Mouse (Mus musculus): ENCODE results near the gene Cpne7. TPM values are rescaled to one million over a fixed set of nuclear protein-coding genes. Genes with fewer than 3 reads are reported as not detected.

The Cpne7 gene
- polyA plus RNA-seq, 1 experiment from 2014 or later = 1.8 TPM

GRCm38 (mm10) chr8:123145279-123145678 lies 28.1 kb downstream of the Cpne7 start:
- no peaks in the 10 kb centered on the region for H3K36me3 ChIP-seq (ENCODE audit: control insufficient read depth, insufficient read depth, low read length)
- no peak overlapping the region for H3K27ac ChIP-seq (replicated peaks; ENCODE audit: low read depth, low read length)
- H3K9ac ChIP-seq (replicated peaks; ENCODE audit: low read length) = no peak overlapping the region
- WGBS = 63% methylated on average over 6 of the region's 6 CpGs
- no peaks in the 10 kb centered on the region for H3K4me1 ChIP-seq (ENCODE audit: control insufficient read depth, insufficient read depth, low read length)
- no peak overlapping the region for H3K4me2 ChIP-seq (ENCODE audit: low read length)
- no peak overlapping the region for H3K4me3 ChIP-seq (replicated peaks; ENCODE audit: low read depth, low read length)
- no peak for ATAC-seq (ENCODE audit: low FRiP score, low TSS enrichment)
- no peaks in the 10 kb centered on the region for H3K27me3 ChIP-seq (ENCODE audit: control insufficient read depth, insufficient read depth, low read length)
- no peaks in the 10 kb centered on the region for H3K9me3 ChIP-seq (ENCODE audit: control insufficient read depth, low read length)
- peak; percentile 23 for DNase-seq

- 74% methylated on average over 7 of the region's 7 CpGs for WGBS
- no peak overlapping the region for H3K9ac ChIP-seq (replicated peaks; ENCODE audit: low read length)
- DNase-seq (no peak), ATAC-seq (ENCODE audit: low FRiP score, low TSS enrichment) (no peak)
- H3K4me2 ChIP-seq (ENCODE audit: low read length) = no peak overlapping the region
- no peak overlapping the region for H3K4me3 ChIP-seq (replicated peaks; ENCODE audit: low read depth, low read length)
- H3K27ac ChIP-seq (replicated peaks; ENCODE audit: low read depth, low read length) = no peak overlapping the region
- H3K27me3 ChIP-seq (ENCODE audit: control insufficient read depth, insufficient read depth, low read length) = no peaks in the 10 kb centered on the region
- H3K9me3 ChIP-seq (ENCODE audit: control insufficient read depth, low read length) = no peaks in the 10 kb centered on the region
- no peaks in the 10 kb centered on the region for H3K4me1 ChIP-seq (ENCODE audit: control insufficient read depth, insufficient read depth, low read length)
- no peaks in the 10 kb centered on the region for H3K36me3 ChIP-seq (ENCODE audit: control insufficient read depth, insufficient read depth, low read length)
These were observed 29.2 kb downstream of the Cpne7 start for GRCm38 (mm10) chr8:123146390-123146789.

GRCm38 (mm10) chr8:123150737-123151171 lies 33.6 kb downstream of the Cpne7 start:
- Histone ChIP-seq H3K4me1 (ENCODE audit: control insufficient read depth, insufficient read depth, low read length) (no peaks in the 10 kb centered on the region), H3K27me3 (ENCODE audit: control insufficient read depth, insufficient read depth, low read length) (no peaks in the 10 kb centered on the region), H3K4me2 (ENCODE audit: low read length) (no peak overlapping the region), H3K27ac (replicated peaks; ENCODE audit: low read depth, low read length) (no peak overlapping the region), H3K36me3 (ENCODE audit: control insufficient read depth, insufficient read depth, low read length) (no peaks in the 10 kb centered on the region), H3K4me3 (replicated peaks; ENCODE audit: low read depth, low read length) (no peak overlapping the region), H3K9ac (replicated peaks; ENCODE audit: low read length) (no peak overlapping the region), H3K9me3 (ENCODE audit: control insufficient read depth, low read length) (no peaks in the 10 kb centered on the region)
- no peak for DNase-seq
- WGBS = 74% methylated on average over 9 of the region's 9 CpGs
- no peak for ATAC-seq (ENCODE audit: low FRiP score, low TSS enrichment)

- Histone ChIP-seq H3K4me2 (ENCODE audit: low read length) (no peak overlapping the region), H3K4me1 (ENCODE audit: control insufficient read depth, insufficient read depth, low read length) (no peaks in the 10 kb centered on the region), H3K36me3 (ENCODE audit: control insufficient read depth, insufficient read depth, low read length) (no peaks in the 10 kb centered on the region), H3K4me3 (replicated peaks; ENCODE audit: low read depth, low read length) (no peak overlapping the region), H3K9ac (replicated peaks; ENCODE audit: low read length) (no peak overlapping the region), H3K9me3 (ENCODE audit: control insufficient read depth, low read length) (no peaks in the 10 kb centered on the region), H3K27ac (replicated peaks; ENCODE audit: low read depth, low read length) (no peak overlapping the region), H3K27me3 (ENCODE audit: control insufficient read depth, insufficient read depth, low read length) (no peaks in the 10 kb centered on the region)
- 86% methylated on average over 5 of the region's 5 CpGs for WGBS
- DNase-seq (no peak), ATAC-seq (ENCODE audit: low FRiP score, low TSS enrichment) (no peak)
These were observed 38.0 kb downstream of the Cpne7 start for GRCm38 (mm10) chr8:123155177-123155576.

GRCm38 (mm10) chr8:123156070-123156773 lies 39.0 kb downstream of the Cpne7 start:
- no peaks in the 10 kb centered on the region for H3K4me1 ChIP-seq (ENCODE audit: control insufficient read depth, insufficient read depth, low read length)
- no peak overlapping the region for H3K9ac ChIP-seq (replicated peaks; ENCODE audit: low read length)
- H3K27me3 ChIP-seq (ENCODE audit: control insufficient read depth, insufficient read depth, low read length) = no peaks in the 10 kb centered on the region
- DNase-seq = no peak
- no peaks in the 10 kb centered on the region for H3K9me3 ChIP-seq (ENCODE audit: control insufficient read depth, low read length)
- no peak overlapping the region for H3K4me2 ChIP-seq (ENCODE audit: low read length)
- no peaks in the 10 kb centered on the region for H3K36me3 ChIP-seq (ENCODE audit: control insufficient read depth, insufficient read depth, low read length)
- no peak overlapping the region for H3K4me3 ChIP-seq (replicated peaks; ENCODE audit: low read depth, low read length)
- no peak for ATAC-seq (ENCODE audit: low FRiP score, low TSS enrichment)
- H3K27ac ChIP-seq (replicated peaks; ENCODE audit: low read depth, low read length) = no peak overlapping the region
- 82% methylated on average over 9 of the region's 9 CpGs for WGBS

- Histone ChIP-seq H3K36me3 (ENCODE audit: control insufficient read depth, insufficient read depth, low read length) (no peaks in the 10 kb centered on the region), H3K9ac (replicated peaks; ENCODE audit: low read length) (no peak within 1 kb of the TSS), H3K4me2 (ENCODE audit: low read length) (no peak within 1 kb of the TSS), H3K27me3 (ENCODE audit: control insufficient read depth, insufficient read depth, low read length) (no peaks in the 10 kb centered on the region), H3K4me3 (replicated peaks; ENCODE audit: low read depth, low read length) (no peak within 1 kb of the TSS), H3K9me3 (ENCODE audit: control insufficient read depth, low read length) (no peaks in the 10 kb centered on the region), H3K4me1 (ENCODE audit: control insufficient read depth, insufficient read depth, low read length) (no peaks in the 10 kb centered on the region), H3K27ac (replicated peaks; ENCODE audit: low read depth, low read length) (no peak within 1 kb of the TSS)
- ATAC-seq (ENCODE audit: low FRiP score, low TSS enrichment) (no peak), DNase-seq (no peak)
- 36% methylated on average over 13 of the region's 13 CpGs for WGBS
These were observed 40.8 kb downstream of the Cpne7 start, which contains the start of gene Sult5a1 for GRCm38 (mm10) chr8:123157888-123158465. Gene Sult5a1 (minus strand): TSS chr8:123158315.

GRCm38 (mm10) chr8:123181391-123181790 lies 64.2 kb downstream of the Cpne7 start:
- DNase-seq (no peak), ATAC-seq (ENCODE audit: low FRiP score, low TSS enrichment) (no peak)
- H3K27ac ChIP-seq (replicated peaks; ENCODE audit: low read depth, low read length) = no peak overlapping the region
- H3K9me3 ChIP-seq (ENCODE audit: control insufficient read depth, low read length) = no peaks in the 10 kb centered on the region; the same call in 1 of the 2 replicates
- no peak overlapping the region for H3K4me3 ChIP-seq (replicated peaks; ENCODE audit: low read depth, low read length)
- no peaks in the 10 kb centered on the region for H3K4me1 ChIP-seq (ENCODE audit: control insufficient read depth, insufficient read depth, low read length)
- 84% methylated on average over 3 of the region's 3 CpGs for WGBS
- no peak overlapping the region for H3K4me2 ChIP-seq (ENCODE audit: low read length)
- no peaks in the 10 kb centered on the region for H3K27me3 ChIP-seq (ENCODE audit: control insufficient read depth, insufficient read depth, low read length)
- no peak overlapping the region for H3K9ac ChIP-seq (replicated peaks; ENCODE audit: low read length)
- H3K36me3 ChIP-seq (ENCODE audit: control insufficient read depth, insufficient read depth, low read length) = no peaks in the 10 kb centered on the region
